Mouse (Mus musculus): ENCODE results near the gene Gm32742. TPM values are rescaled to one million over a fixed set of nuclear protein-coding genes. Genes with fewer than 3 reads are reported as not detected.

Gene Gm32742
- total and polyA plus RNA-seq, 2 experiments: under 0.01 TPM; not detected in 1

DNA sequence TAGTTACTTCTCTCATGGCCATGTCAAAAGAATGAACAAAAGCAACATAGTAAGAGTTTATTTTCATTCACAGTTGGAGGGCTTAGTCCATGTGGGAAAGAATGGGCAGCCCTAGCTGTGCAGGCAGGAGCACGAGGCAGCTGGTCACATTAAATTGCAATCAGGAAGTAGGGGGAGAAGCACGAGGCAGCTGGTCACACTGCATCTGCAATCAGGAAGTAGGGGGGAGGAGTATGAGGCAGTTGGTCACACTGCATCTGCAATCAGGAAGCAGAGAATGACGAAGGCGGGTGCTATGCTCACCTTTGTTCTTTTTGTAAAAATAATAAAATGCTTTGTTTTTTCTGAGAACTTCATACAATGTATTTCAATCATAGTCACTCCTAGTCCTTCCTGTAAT lies 29.5 kb upstream of the Gm32742 start:
- WGBS: 74% methylated on average over 4 of the region's 4 CpGs
- 0 out of 2 replicates have a peak, but pooled peaks cover 3% of the 10 kb centered on the region for H3K27me3 ChIP-seq (ENCODE audit: control insufficient read depth, insufficient read depth, low read length)

DNA sequence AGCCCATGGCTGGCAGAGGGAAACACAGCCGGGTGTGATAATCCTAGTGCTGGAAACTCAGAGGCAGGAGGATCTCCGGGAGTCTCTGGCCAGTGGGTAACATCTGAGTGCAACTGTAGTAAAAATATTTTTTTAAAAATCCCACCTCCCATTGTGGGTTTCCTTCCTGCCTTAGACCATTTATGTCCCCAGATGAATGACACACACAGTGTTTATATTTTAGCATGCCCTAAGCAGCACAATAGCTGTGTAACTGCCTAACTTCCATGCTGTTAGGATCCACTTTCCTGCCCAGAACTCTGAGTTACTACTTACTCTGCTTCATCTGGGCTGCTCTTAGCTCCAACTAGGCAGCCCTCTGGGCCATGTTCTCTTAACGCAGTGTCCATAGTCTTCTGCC lies 25.3 kb upstream of the Gm32742 start:
- no peaks in the 10 kb centered on the region for H3K79me2 ChIP-seq (ENCODE audit: control insufficient read depth, insufficient read depth, low read length)
- DNase-seq (ENCODE audit: extremely low read depth, low read depth, low spot score): no peak
- 74% methylated on average over 3 of the region's 3 CpGs for WGBS
- H3K4me3 ChIP-seq (ENCODE audit: insufficient read depth, low read depth, low read length): no peak overlapping the region
- H3K9ac ChIP-seq (ENCODE audit: low read depth, low read length): no peak overlapping the region
- no peak overlapping the region for H3K27ac ChIP-seq (replicated peaks; ENCODE audit: insufficient read depth, low read depth, low read length)
- no peaks in the 10 kb centered on the region for H3K36me3 ChIP-seq (ENCODE audit: control insufficient read depth, insufficient read depth, low read length)
- TF ChIP-seq CTCF (IDR thresholded peaks at IDR 0.05; ENCODE audit: low read depth, low read length) (no peak), POLR2A (IDR thresholded peaks at IDR 0.05; ENCODE audit: extremely low read depth, insufficient read depth, low read length) (no peak)
- H3K4me1 ChIP-seq (ENCODE audit: control insufficient read depth, insufficient read depth, low read length): no peaks in the 10 kb centered on the region
- H3K27me3 ChIP-seq (ENCODE audit: control insufficient read depth, insufficient read depth, low read length): no peaks in the 10 kb centered on the region

More for the DNA sequence above, 29.5 kb upstream of the Gm32742 start:
- no peaks in the 10 kb centered on the region for H3K4me1 ChIP-seq (ENCODE audit: control insufficient read depth, insufficient read depth, low read length)
- H3K36me3 ChIP-seq (ENCODE audit: control insufficient read depth, insufficient read depth, low read length): no peaks in the 10 kb centered on the region
- H3K4me3 ChIP-seq (ENCODE audit: insufficient read depth, low read depth, low read length): no peak overlapping the region
- TF ChIP-seq POLR2A (IDR thresholded peaks at IDR 0.05; ENCODE audit: extremely low read depth, insufficient read depth, low read length) (no peak), CTCF (IDR thresholded peaks at IDR 0.05; ENCODE audit: low read depth, low read length) (no peak)
- no peak overlapping the region for H3K9ac ChIP-seq (ENCODE audit: low read depth, low read length)
- DNase-seq (ENCODE audit: extremely low read depth, low read depth, low spot score): no peak
- H3K27ac ChIP-seq (replicated peaks; ENCODE audit: insufficient read depth, low read depth, low read length): no peak overlapping the region
- H3K79me2 ChIP-seq (ENCODE audit: control insufficient read depth, insufficient read depth, low read length): no peaks in the 10 kb centered on the region

DNA sequence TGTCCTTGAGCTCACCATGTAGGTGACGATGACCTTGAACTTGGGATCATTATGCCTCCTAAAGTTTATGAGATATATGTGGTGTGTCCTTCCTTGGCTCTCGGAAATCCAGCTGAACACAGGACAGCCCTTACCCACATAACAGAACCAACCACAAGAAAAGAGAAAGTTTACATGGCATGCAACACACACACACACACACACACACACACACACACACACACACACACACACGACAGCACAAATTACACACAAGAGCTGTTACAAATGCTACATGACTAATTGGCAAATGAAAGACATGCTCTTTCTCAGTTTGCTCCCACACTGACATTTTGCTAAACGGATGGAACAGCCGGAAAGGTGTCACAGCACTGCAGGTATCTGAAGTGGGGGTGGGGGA lies 20.6 kb upstream of the Gm32742 start:
- DNase-seq (ENCODE audit: extremely low read depth, low read depth, low spot score): no peak
- Histone ChIP-seq H3K79me2 (ENCODE audit: control insufficient read depth, insufficient read depth, low read length) (no peaks in the 10 kb centered on the region), H3K4me3 (ENCODE audit: insufficient read depth, low read depth, low read length) (no peak overlapping the region), H3K9ac (ENCODE audit: low read depth, low read length) (no peak overlapping the region), H3K27me3 (ENCODE audit: control insufficient read depth, insufficient read depth, low read length) (no peaks in the 10 kb centered on the region), H3K36me3 (ENCODE audit: control insufficient read depth, insufficient read depth, low read length) (no peaks in the 10 kb centered on the region), H3K4me1 (ENCODE audit: control insufficient read depth, insufficient read depth, low read length) (no peaks in the 10 kb centered on the region), H3K27ac (replicated peaks; ENCODE audit: insufficient read depth, low read depth, low read length) (no peak overlapping the region)
- no peak for TF ChIP-seq POLR2A (IDR thresholded peaks at IDR 0.05; ENCODE audit: extremely low read depth, insufficient read depth, low read length)
- no peak for TF ChIP-seq CTCF (IDR thresholded peaks at IDR 0.05; ENCODE audit: low read depth, low read length)
- WGBS: 78% methylated on average over 5 of the region's 5 CpGs

DNA sequence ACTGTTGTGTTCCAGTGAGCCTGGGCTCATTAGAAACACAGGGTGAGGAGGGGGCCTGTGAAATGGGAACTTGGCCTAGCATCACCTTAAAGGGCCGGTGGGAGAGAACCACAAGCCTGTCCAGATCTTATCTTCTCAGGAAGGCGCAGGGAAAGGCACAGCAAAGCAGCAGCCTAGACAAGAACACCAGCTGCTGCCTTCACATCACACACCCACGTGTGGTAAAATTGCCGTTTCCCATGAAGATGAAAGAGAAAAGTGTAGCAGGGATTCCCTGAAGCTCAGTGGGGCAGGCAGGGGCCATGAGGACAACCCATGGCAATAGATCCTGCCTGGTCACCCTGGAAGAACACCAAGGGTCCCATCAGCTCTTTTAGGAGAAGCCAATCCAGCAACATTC lies 20.1 kb upstream of the Gm32742 start:
- Histone ChIP-seq H3K36me3 (ENCODE audit: control insufficient read depth, insufficient read depth, low read length) (no peaks in the 10 kb centered on the region), H3K27me3 (ENCODE audit: control insufficient read depth, insufficient read depth, low read length) (no peaks in the 10 kb centered on the region), H3K4me3 (ENCODE audit: insufficient read depth, low read depth, low read length) (no peak overlapping the region), H3K79me2 (ENCODE audit: control insufficient read depth, insufficient read depth, low read length) (no peaks in the 10 kb centered on the region), H3K27ac (replicated peaks; ENCODE audit: insufficient read depth, low read depth, low read length) (no peak overlapping the region), H3K4me1 (ENCODE audit: control insufficient read depth, insufficient read depth, low read length) (no peaks in the 10 kb centered on the region), H3K9ac (ENCODE audit: low read depth, low read length) (no peak overlapping the region)
- no peak for DNase-seq (ENCODE audit: extremely low read depth, low read depth, low spot score)
- 78% methylated on average over 4 of the region's 4 CpGs for WGBS
- TF ChIP-seq POLR2A (IDR thresholded peaks at IDR 0.05; ENCODE audit: extremely low read depth, insufficient read depth, low read length) (no peak), CTCF (IDR thresholded peaks at IDR 0.05; ENCODE audit: low read depth, low read length) (no peak)

DNA sequence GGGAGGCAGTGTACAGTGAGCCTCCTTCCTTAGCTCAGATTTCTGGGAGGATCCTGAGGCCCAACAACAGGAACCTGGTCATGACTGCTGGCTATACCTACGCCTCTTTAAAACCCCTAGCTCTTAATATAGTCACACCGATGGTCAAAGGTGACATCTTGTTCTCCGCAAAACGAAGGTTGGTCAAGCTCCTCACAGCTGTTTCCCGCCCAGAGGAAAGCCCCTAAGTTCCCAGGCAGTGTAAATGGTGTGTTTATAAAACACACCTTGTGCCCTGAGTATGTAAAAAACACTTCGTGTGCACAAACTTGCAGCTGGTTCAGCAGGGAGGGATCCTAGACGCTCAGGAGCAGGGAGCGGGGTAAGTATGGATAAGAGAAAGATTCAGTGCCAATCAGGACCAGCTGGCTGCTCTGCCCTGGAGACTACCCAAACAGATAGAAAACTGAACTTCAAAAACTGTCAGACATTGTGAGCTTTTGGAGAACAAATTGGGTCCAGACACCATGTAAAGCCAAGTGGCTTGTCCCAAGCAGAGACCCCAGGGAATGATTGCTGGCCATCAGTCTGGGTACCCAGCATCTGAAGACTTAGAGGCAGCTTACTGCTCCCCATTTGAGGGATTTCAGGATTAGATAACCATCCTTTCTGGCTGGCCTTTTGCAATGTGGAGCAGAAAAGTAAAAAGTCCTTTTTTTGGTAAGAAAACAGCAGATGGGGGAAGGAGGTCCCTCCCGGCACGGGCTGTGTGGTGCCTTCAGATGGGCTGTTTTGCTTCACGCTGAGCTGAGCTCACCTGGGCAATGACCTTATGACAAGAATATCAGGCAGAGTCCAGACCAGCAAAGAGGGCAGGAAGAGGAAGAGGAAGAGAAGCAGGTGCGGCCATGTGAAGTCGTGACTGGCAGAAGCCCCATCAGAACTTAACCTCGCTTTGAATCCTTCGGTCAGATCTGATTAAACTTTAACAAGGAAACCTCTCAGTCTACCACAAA lies 17.7 kb upstream of the Gm32742 start:
- Histone ChIP-seq H3K4me3 (ENCODE audit: insufficient read depth, low read depth, low read length) (no peak overlapping the region), H3K9ac (ENCODE audit: low read depth, low read length) (no peak overlapping the region), H3K79me2 (ENCODE audit: control insufficient read depth, insufficient read depth, low read length) (no peaks in the 10 kb centered on the region), H3K4me1 (ENCODE audit: control insufficient read depth, insufficient read depth, low read length) (no peaks in the 10 kb centered on the region), H3K27ac (replicated peaks; ENCODE audit: insufficient read depth, low read depth, low read length) (no peak overlapping the region), H3K27me3 (ENCODE audit: control insufficient read depth, insufficient read depth, low read length) (no peaks in the 10 kb centered on the region), H3K36me3 (ENCODE audit: control insufficient read depth, insufficient read depth, low read length) (no peaks in the 10 kb centered on the region)
- peak; percentile 3 for DNase-seq (ENCODE audit: extremely low read depth, low read depth, low spot score)
- 68% methylated on average over 15 of the region's 15 CpGs for WGBS
- no peak for TF ChIP-seq POLR2A (IDR thresholded peaks at IDR 0.05; ENCODE audit: extremely low read depth, insufficient read depth, low read length)
- TF ChIP-seq CTCF (IDR thresholded peaks at IDR 0.05; ENCODE audit: low read depth, low read length): no peak

DNA sequence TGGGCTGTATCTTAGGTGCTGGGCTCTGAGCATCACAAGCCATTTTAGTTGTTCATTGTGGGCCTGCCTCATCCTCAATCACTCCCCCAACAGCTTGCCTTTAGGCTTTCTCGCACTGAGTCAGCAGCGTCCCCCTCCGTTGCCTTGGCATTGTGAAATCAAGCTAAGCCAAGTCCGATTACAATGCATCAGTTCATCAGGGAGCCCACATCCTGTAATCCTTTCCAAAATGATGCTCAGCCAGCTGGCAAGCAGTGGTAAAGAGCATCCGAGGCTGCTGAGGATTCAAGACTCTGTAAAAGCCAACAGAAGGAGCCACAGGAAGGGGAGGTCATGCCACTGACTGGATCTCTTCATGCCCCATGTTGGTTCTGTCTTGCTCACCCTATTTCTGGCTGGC lies 15.3 kb upstream of the Gm32742 start:
- 69% methylated on average over 5 of the region's 5 CpGs for WGBS
- Histone ChIP-seq H3K4me1 (ENCODE audit: control insufficient read depth, insufficient read depth, low read length) (no peaks in the 10 kb centered on the region), H3K4me3 (ENCODE audit: insufficient read depth, low read depth, low read length) (no peak overlapping the region), H3K9ac (ENCODE audit: low read depth, low read length) (no peak overlapping the region), H3K36me3 (ENCODE audit: control insufficient read depth, insufficient read depth, low read length) (no peaks in the 10 kb centered on the region), H3K27ac (replicated peaks; ENCODE audit: insufficient read depth, low read depth, low read length) (no peak overlapping the region), H3K79me2 (ENCODE audit: control insufficient read depth, insufficient read depth, low read length) (no peaks in the 10 kb centered on the region), H3K27me3 (ENCODE audit: control insufficient read depth, insufficient read depth, low read length) (no peaks in the 10 kb centered on the region)
- TF ChIP-seq POLR2A (IDR thresholded peaks at IDR 0.05; ENCODE audit: extremely low read depth, insufficient read depth, low read length): no peak
- TF ChIP-seq CTCF (IDR thresholded peaks at IDR 0.05; ENCODE audit: low read depth, low read length): no peak
- DNase-seq (ENCODE audit: extremely low read depth, low read depth, low spot score): no peak

Data from liver, adult 2 months (tissue).